Mouse (Mus musculus): ENCODE results near the gene Rnf2. TPM values are rescaled to one million over a fixed set of nuclear protein-coding genes. Genes with fewer than 3 reads are reported as not detected.

The Rnf2 gene
- 10 to 100 TPM; 52.6 to 72.0 (median 55.3) TPM for total RNA-seq (2022)

GRCm38 (mm10) chr1:151500531-151501361 is at the start of gene Rnf2:
Gene Rnf2, minus strand, starts transcription at chr1:151500955.
- peak; percentile 85 for DNase-seq

- DNase-seq, result no peak
Observed at GRCm38 (mm10) chr1:151549794-151550193, 49.0 kb upstream of the Rnf2 start.

- DNase-seq, result no peak
Observed at GRCm38 (mm10) chr1:151548896-151549610, 48.3 kb upstream of the Rnf2 start.

- no peak for DNase-seq
Observed at GRCm38 (mm10) chr1:151545571-151545970, 44.8 kb upstream of the Rnf2 start.

GRCm38 (mm10) chr1:151544581-151544980 is 43.8 kb upstream of the Rnf2 start:
- no peak for DNase-seq

GRCm38 (mm10) chr1:151543796-151544477 is 43.2 kb upstream of the Rnf2 start:
- DNase-seq, result no peak

- DNase-seq, result no peak
Observed at GRCm38 (mm10) chr1:151526701-151527100, 25.9 kb upstream of the Rnf2 start.

GRCm38 (mm10) chr1:151517571-151518250 is 17.0 kb upstream of the Rnf2 start:
- no peak for DNase-seq

GRCm38 (mm10) chr1:151516871-151517270 is 16.1 kb upstream of the Rnf2 start:
- no peak for DNase-seq

GRCm38 (mm10) chr1:151515733-151516132 is 15.0 kb upstream of the Rnf2 start:
- DNase-seq, result no peak

GRCm38 (mm10) chr1:151514119-151514518 is 13.4 kb upstream of the Rnf2 start:
- DNase-seq, result no peak

GRCm38 (mm10) chr1:151510811-151511210 is 10.1 kb upstream of the Rnf2 start:
- DNase-seq, result no peak

GRCm38 (mm10) chr1:151499815-151500501 is 797 bp downstream of the Rnf2 start:
- DNase-seq, result peak; percentile 60

GRCm38 (mm10) chr1:151498381-151498780 is 2.4 kb downstream of the Rnf2 start:
- no peak for DNase-seq

- no peak for DNase-seq
Observed at GRCm38 (mm10) chr1:151497942-151498341, 2.8 kb downstream of the Rnf2 start.

GRCm38 (mm10) chr1:151497028-151497427 is 3.7 kb downstream of the Rnf2 start:
- DNase-seq, result no peak

- no peak for DNase-seq
Observed at GRCm38 (mm10) chr1:151495635-151496285, 5.0 kb downstream of the Rnf2 start.

GRCm38 (mm10) chr1:151494711-151495110 is 6.0 kb downstream of the Rnf2 start:
- DNase-seq, result no peak

- no peak for DNase-seq
Observed at GRCm38 (mm10) chr1:151493826-151494225, 6.9 kb downstream of the Rnf2 start.

- DNase-seq, result no peak
Observed at GRCm38 (mm10) chr1:151492419-151492818, 8.3 kb downstream of the Rnf2 start.

GRCm38 (mm10) chr1:151489806-151490205 is 10.9 kb downstream of the Rnf2 start:
- no peak for DNase-seq

Measured in adrenal gland, adult 8-10 months (tissue).